Comparison of ENCODE assay signal across 27 mouse cellular contexts in the genomic region with DNA sequence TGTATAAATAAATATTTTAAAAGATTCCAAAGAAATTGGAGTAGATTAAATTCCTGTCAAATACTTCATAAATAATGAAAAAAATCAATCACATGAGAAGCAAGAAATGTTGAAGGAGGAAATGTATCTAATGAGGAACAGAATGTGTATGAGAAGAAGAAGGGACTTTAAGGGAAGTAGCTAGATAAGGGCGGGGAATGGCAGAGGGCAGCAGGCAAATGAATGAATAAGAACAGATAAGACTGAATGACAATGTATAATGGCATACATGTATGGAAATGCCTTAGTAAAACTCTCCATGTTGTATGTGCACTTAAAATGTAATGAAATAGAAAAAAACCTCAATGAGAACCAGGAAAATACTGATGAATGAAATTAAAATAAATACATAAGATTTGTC. TPM values are rescaled to one million over a fixed set of nuclear protein-coding genes. Genes with fewer than 3 reads are reported as not detected.
DNase-seq lines count a peak whose midpoint lies in the region; ATAC-seq and TF ChIP-seq lines count a peak whose summit lies in the region.
"Had no signal": no experiment of that assay in that cellular context is flagged by ENCODE, and none has a peak within 500 bp of the region (broad histone marks: within the 10 kb centered on the region; RNA-seq: fewer than 3 reads in every experiment).

No protein-coding gene starts in this region.

- H3K9ac ChIP-seq in heart, adult 2 months (ENCODE audit: low read depth, low read length): no peak overlapping the region
- H3K9ac ChIP-seq: embryonic facial prominence, embryonic 13.5 days; embryonic facial prominence, embryonic 15.5 days; forebrain, embryonic 12.5 days had no signal

- peak; percentile 67 for ATAC-seq in granulocyte monocyte progenitor cell, adult 5-6 weeks (replicated peaks; ENCODE audit: poor library complexity, severe bottlenecking)
- ATAC-seq in megakaryocyte progenitor cell, adult 5-6 weeks (replicated peaks; ENCODE audit: poor library complexity): peak; percentile 69
- ATAC-seq: forebrain, embryonic 14.5 days; forebrain, embryonic 16.5 days had no signal

- TF ChIP-seq POLR2A in heart, adult 2 months (IDR thresholded peaks at IDR 0.05; ENCODE audit: insufficient read depth, low read depth, low read length): no peak

- TF ChIP-seq EP300 in heart, adult 2 months (IDR thresholded peaks at IDR 0.05; ENCODE audit: insufficient read depth, low read depth, low read length): no peak

- H3K36me3 ChIP-seq in heart, adult 2 months (ENCODE audit: control insufficient read depth, insufficient read depth, low read length): no peaks in the 10 kb centered on the region
- H3K36me3 ChIP-seq: embryonic facial prominence, embryonic 13.5 days; embryonic facial prominence, embryonic 15.5 days; forebrain, embryonic 10.5 days; forebrain, embryonic 12.5 days had no signal

- intact Hi-C loops in heart, adult 2 months (cut with DNase I): no loop called here
- intact Hi-C loops in heart, postnatal 14 days (cut with DNase I): no loop called here

- no peaks in the 10 kb centered on the region for H3K27me3 ChIP-seq in heart, adult 2 months (ENCODE audit: control insufficient read depth, insufficient read depth, low read length)
- H3K27me3 ChIP-seq: embryonic facial prominence, embryonic 13.5 days; embryonic facial prominence, embryonic 15.5 days; forebrain, embryonic 12.5 days had no signal

- H3K27ac ChIP-seq in heart, adult 2 months: no peak overlapping the region
- H3K27ac ChIP-seq: embryonic facial prominence, embryonic 13.5 days; embryonic facial prominence, embryonic 15.5 days; forebrain, embryonic 10.5 days; forebrain, embryonic 12.5 days had no signal

- no peak for TF ChIP-seq CTCF in heart, adult 2 months (IDR thresholded peaks at IDR 0.05)

- H3K79me2 ChIP-seq in heart, adult 2 months (replicated peaks; ENCODE audit: control insufficient read depth, insufficient read depth, low read length): no peaks in the 10 kb centered on the region

- H3K4me1 ChIP-seq in heart, adult 2 months (ENCODE audit: control insufficient read depth, insufficient read depth, low read length): no peaks in the 10 kb centered on the region; the same call in 1 of the 2 replicates
- H3K4me1 ChIP-seq: embryonic facial prominence, embryonic 13.5 days; embryonic facial prominence, embryonic 15.5 days; forebrain, embryonic 10.5 days; forebrain, embryonic 12.5 days had no signal

- DNase-seq in MEL-GATA-1-ER (ENCODE audit: extremely low read depth, low read depth): peak; percentile 57
- DNase-seq in heart, adult 2 months: no peak
- no peak for DNase-seq in cerebellum, adult 11 months
- no peak for DNase-seq in heart, postnatal 14 days
- DNase-seq in adrenal gland, adult 2 months: no peak
- DNase-seq: adrenal gland, adult 8-10 months; adrenal gland, postnatal 14 days; adrenal gland, postnatal 36 days; cerebellum, adult 11-12 months; cerebellum, adult 2 months; cerebellum, adult 9-10 months; cerebellum, postnatal 10 days; cerebellum, postnatal 25 days; embryo, embryonic 11 days had no signal

- no peak overlapping the region for H3K4me3 ChIP-seq in heart, adult 2 months
- H3K4me3 ChIP-seq: embryonic facial prominence, embryonic 13.5 days; embryonic facial prominence, embryonic 15.5 days; erythroblast, embryonic 14.5 days; forebrain, embryonic 10.5 days; forebrain, embryonic 12.5 days had no signal

- 67% methylated on average over 1 of the region's 1 CpGs for WGBS in heart, adult 2 months

RNA-seq across cellular contexts. Expression of a gene that starts 4.4 kb away (rescaled TPM):
- 6.8 and 8.9 TPM in 2 replicates for total RNA-seq in granulocyte monocyte progenitor cell, adult 5-6 weeks (2014; fragmentation: Nextera tagmentation)
- 27.9 and 40.5 TPM in 2 replicates for total RNA-seq in granulocyte monocyte progenitor cell, adult 5-6 weeks (2017)
- total RNA-seq in megakaryocyte progenitor cell, adult 5-6 weeks (2015): 16.8 and 24.5 TPM in 2 replicates
- total RNA-seq in megakaryocyte progenitor cell, adult 5-6 weeks (2017): 56.3 and 82.0 TPM in 2 replicates
- total RNA-seq in heart, adult 2 months (2021): 1 to 10 TPM; 1.2 to 6.9 TPM
- polyA plus RNA-seq in heart, adult 2 months (2012; rRNA removed): 7.2 and 10.3 TPM in 2 replicates
- total RNA-seq in heart, postnatal 14 days (2021): under 1 TPM; 0.14 to 0.46 TPM
- total RNA-seq in adrenal gland, adult 2 months (2021): 1 to 10 TPM; 3.8 to 4.0 TPM
- polyA plus RNA-seq in adrenal gland, adult 2 months (2012; rRNA removed): 0.40 and 1.5 TPM in 2 replicates
- total RNA-seq: ES-E14 had no signal
- polyA plus RNA-seq: embryonic facial prominence, embryonic 11.5 days; erythroblast, embryonic 14.5 days; forebrain, embryonic 10.5 days; forebrain, embryonic 12.5 days; forebrain, embryonic 16.5 days had no signal

RNA-seq across cellular contexts. Expression of a gene that starts 8.0 kb away (rescaled TPM):
- 84.9 and 101 TPM in 2 replicates for total RNA-seq in granulocyte monocyte progenitor cell, adult 5-6 weeks (2014; fragmentation: Nextera tagmentation)
- 45.8 and 73.5 TPM in 2 replicates for total RNA-seq in granulocyte monocyte progenitor cell, adult 5-6 weeks (2017)
- 129 and 147 TPM in 2 replicates for total RNA-seq in megakaryocyte progenitor cell, adult 5-6 weeks (2015)
- total RNA-seq in megakaryocyte progenitor cell, adult 5-6 weeks (2017): 54.3 and 57.2 TPM in 2 replicates
- total RNA-seq in heart, adult 2 months (2021): 1 to 10 TPM; 2.5 to 3.3 TPM
- polyA plus RNA-seq in heart, adult 2 months (2012; rRNA removed): 2.6 and 3.3 TPM in 2 replicates
- 1 to 10 TPM; 2.4 to 3.4 TPM for total RNA-seq in heart, postnatal 14 days (2021)
- total RNA-seq in adrenal gland, adult 2 months (2021): 1 to 10 TPM; 3.7 to 5.4 TPM
- polyA plus RNA-seq in adrenal gland, adult 2 months (2012; rRNA removed): 0.68 and 0.71 TPM in 2 replicates
- polyA plus RNA-seq: erythroblast, embryonic 14.5 days had no signal

RNA-seq across cellular contexts. Expression of a gene that starts 17.3 kb away (rescaled TPM):
- total RNA-seq in granulocyte monocyte progenitor cell, adult 5-6 weeks (2014; fragmentation: Nextera tagmentation): 40.1 and 45.9 TPM in 2 replicates
- total RNA-seq in granulocyte monocyte progenitor cell, adult 5-6 weeks (2017): 29.3 and 35.2 TPM in 2 replicates
- total RNA-seq in megakaryocyte progenitor cell, adult 5-6 weeks (2015): 26.0 and 37.5 TPM in 2 replicates
- 25.2 and 29.4 TPM in 2 replicates for total RNA-seq in megakaryocyte progenitor cell, adult 5-6 weeks (2017)
- total RNA-seq in heart, adult 2 months (2021): 1 to 10 TPM; 5.5 to 7.1 TPM
- 1.9 and 4.9 TPM in 2 replicates for polyA plus RNA-seq in heart, adult 2 months (2012; rRNA removed)
- 1 to 10 TPM; 5.2 to 6.6 TPM for total RNA-seq in heart, postnatal 14 days (2021)
- total RNA-seq in adrenal gland, adult 2 months (2021): 1 to 10 TPM; 3.9 to 4.0 TPM
- 0.53 and 0.61 TPM in 2 replicates for polyA plus RNA-seq in adrenal gland, adult 2 months (2012; rRNA removed)
- polyA plus RNA-seq: erythroblast, embryonic 14.5 days had no signal

RNA-seq across cellular contexts. Expression of a gene that starts 46.3 kb away (rescaled TPM):
- total RNA-seq in granulocyte monocyte progenitor cell, adult 5-6 weeks (2014; fragmentation: Nextera tagmentation): not detected in 2 replicates
- not detected in 2 replicates for total RNA-seq in granulocyte monocyte progenitor cell, adult 5-6 weeks (2017)
- total RNA-seq in megakaryocyte progenitor cell, adult 5-6 weeks (2015): not detected in 2 replicates
- total RNA-seq in megakaryocyte progenitor cell, adult 5-6 weeks (2017): not detected in 2 replicates
- total RNA-seq in heart, adult 2 months (2021): 1 to 10 TPM in 1 of 2 experiments, under 1 TPM in 1; 0.97 to 1.4 TPM
- 4.4 and 9.7 TPM in 2 replicates for polyA plus RNA-seq in heart, adult 2 months (2012; rRNA removed)
- 1 to 10 TPM; 1.2 to 1.4 TPM for total RNA-seq in heart, postnatal 14 days (2021)
- 1 to 10 TPM; 1.9 to 3.6 TPM for total RNA-seq in adrenal gland, adult 2 months (2021)
- polyA plus RNA-seq in adrenal gland, adult 2 months (2012; rRNA removed): 3.4 and 3.7 TPM in 2 replicates
- total RNA-seq: ES-E14 had no signal
- polyA plus RNA-seq: C2C12; cerebellum, adult 2 months; embryonic facial prominence, embryonic 11.5 days; embryonic facial prominence, embryonic 13.5 days; erythroblast, embryonic 14.5 days; forebrain, embryonic 10.5 days; forebrain, embryonic 12.5 days; forebrain, embryonic 14.5 days; forebrain, embryonic 16.5 days; frontal cortex, adult 2 months had no signal

Comparison
In these comparisons a context has a peak if more than half of its experiments do, and no peak if none do; other contexts are left out.
1. RNA of a gene that starts 8.0 kb away (total RNA-seq): 54.3 to 147 TPM in megakaryocyte progenitor cell, adult 5-6 weeks and 45.8 to 101 TPM in granulocyte monocyte progenitor cell, adult 5-6 weeks; 3.7 to 5.4 TPM in adrenal gland, adult 2 months, 2.4 to 3.4 TPM in heart, postnatal 14 days and 2.5 to 3.3 TPM in heart, adult 2 months; every median in the first group is over 4 times any median in the second.